Mouse (Mus musculus) spleen, postnatal 4 days (tissue): ENCODE results near the gene Gm38655.
"Not testable (repeated sequence)": the region's sequence is repeated elsewhere in the genome, so short reads cannot be mapped to it uniquely, and the experiment has no call there.

Experiments used
- DNase-seq, 2 experiments: peaks; one replicate each; pipeline ENCODE4 v3.0.0; 2022; ENCODE audit warnings: low spot score in 2 of 2

Gene Gm38655

DNA sequence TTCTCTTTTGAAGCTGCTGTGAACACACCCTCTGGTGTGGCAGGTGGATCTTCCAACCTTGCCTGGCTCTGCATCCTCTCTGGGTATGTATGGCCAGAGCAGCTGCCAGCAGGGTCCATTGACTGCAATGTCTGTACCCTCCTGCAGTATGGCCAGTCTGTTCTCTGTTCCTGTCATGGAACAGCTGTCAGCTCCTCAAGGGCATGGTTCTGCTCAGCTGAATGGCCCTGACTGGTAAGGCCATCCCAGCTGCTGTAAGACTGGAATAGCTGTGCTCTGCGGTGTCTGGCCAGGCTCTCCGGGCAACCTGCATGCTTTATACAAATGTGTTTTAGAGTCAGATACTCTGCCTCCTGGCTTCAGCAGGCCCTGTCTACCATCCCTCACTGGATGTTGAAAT lies 5.6 kb downstream of the Gm38655 start:
- DNase-seq, result no peak

DNA sequence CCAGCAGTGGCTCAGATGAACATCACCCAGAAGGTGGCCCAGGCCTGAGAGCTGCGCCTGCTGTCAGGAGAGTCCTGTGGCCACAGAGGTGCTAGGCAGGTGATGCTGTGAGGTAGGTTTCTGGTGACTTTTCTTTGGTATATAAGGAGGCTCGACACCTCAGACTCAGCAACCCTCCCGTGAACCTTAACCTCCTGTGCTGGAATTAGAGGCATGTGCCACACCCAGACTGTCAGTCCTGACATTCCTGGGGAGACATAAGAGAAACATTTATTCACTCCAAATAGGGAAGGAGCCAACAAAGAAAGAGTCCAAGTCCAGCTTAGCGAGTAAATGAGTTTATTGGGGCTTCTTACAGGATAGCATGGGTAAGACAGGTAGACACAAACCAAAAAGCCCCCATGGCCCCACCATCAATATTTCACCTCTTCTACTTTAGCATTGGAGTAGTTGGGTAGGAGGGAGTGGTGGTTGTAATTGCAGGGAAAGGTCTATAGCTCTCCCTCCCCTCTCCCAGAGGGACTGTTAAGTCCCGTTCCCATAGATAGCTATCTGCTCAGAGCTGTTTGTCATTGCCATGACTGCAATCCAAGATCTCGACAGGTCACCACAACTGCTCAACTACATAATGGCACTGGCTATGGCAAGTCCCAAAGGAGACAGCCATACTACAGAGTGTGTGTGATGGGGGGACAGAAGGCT lies 9.2 kb downstream of the Gm38655 start:
- DNase-seq, result no peak

DNA sequence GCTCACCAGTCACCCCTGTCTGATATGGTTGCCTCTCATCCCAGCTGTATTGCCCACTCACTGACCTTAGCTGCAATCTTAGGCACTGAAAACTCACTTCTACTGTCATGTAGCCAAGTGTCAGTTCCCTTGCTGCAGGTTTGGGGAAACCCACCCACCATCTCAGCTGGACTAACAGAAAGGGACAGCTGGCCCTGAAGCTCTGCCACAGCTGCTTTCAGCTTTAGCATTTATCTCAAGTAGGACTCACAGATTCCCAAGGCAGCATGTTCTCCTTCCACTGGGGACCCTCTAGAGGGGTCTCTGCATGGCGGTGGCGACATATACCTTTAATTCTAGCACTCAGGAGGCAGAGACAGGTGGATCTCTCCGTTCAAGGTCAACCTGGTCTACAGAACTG lies 10.5 kb downstream of the Gm38655 start:
- DNase-seq, result no peak

DNA sequence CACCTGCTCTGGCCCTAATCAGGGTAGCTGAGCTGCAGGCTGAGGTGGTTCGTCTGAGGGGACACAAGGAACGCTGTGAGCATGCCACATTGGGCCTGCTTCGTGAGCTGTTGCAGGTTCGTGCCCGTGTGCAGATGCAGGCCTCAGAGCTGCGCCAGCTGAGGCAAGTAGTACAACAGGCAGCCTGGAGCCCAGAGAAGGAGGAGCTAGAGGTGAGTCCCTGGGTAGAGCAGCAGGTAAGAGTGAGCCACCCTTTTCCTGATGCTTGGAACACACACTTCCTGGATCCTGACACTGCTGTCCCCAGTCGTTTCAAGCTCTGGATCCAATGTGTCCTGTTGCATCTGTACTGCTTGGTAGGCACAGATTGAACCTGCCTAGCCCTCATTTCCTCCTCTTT lies 11.9 kb downstream of the Gm38655 start:
- no peak for DNase-seq

DNA sequence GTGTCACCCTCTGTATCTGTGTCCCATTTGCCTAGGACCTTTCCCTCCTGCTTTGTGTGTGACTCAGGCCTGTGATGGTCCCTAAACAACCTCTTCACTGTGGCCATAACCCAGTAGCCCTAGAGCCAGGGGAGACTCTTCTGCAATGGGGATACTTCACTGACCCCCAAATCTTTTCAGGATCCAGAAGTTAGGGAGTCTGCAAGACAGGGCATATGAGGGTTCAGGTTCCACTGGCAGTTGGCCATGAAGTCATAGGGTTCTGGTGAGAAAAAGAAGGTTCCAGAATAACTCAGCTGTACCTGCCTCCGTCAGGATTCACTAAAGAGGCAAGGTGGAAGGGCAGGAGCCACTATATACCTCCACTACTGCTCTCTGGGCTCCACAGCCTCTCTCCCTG lies 13.1 kb downstream of the Gm38655 start, which contains the start of gene Ccdc154:
Gene Ccdc154, plus strand, starts transcription at position 301 of the 400 bp plus-strand sequence.
- DNase-seq, result no peak

DNA sequence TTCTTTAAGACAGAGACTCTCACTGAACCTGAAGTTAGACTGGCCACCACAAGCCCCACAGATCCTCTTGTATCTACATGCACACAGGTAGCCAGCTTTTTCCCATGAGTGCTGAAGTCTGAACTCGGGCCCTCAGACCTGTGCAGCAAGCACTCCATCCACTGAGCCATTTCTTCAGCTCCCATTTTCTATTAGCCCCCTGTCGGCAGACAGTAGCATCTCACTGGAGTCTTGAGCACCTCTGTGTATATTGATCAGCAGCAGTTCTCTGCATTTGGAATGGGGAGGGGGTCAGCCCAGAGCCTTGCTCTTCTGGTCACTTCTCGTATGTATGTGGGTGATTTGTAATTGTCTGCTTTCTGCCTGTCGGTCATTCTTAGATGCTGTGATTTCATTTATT lies 35.3 kb downstream of the Gm38655 start:
- DNase-seq, result no peak

DNA sequence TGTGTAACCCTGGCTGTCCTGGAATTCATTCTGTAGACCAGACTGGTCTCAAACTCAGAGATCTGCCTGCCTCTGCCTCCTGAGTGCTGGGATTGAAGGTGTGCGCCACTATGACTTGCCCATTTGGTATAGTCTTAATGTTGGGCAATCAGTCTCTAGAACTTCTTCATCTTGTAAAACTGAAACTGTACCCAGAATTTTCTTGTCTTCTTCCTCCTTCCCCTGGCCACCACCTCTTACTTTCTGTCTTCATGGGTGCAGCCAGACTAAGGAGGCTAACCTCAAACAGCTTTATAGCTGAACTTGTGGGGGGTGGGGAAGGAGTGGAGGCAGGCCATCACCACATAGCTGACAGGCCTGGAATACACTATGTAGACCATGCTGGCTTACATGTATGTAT lies 36.5 kb downstream of the Gm38655 start:
- no peak for DNase-seq

DNA sequence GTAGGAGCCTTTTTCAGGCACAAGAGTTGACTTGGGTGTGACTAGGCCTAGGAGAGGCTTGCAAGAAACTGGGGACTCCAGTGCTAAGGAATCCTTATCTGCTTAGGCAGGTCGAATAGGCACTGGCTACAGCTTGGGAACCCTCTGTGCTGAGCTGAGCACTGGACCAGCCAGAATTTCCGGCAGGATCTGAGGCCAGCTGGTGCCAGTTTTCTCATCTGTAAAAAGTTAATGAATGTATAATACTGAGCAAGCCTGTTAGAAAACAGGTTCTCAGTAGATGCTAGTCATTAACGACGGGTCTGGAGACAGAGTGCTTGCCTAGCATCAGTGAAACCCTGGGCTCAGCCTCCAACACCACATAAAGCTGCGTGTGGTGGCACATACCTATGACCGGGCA lies 39.6 kb downstream of the Gm38655 start:
- no peak for DNase-seq

DNA sequence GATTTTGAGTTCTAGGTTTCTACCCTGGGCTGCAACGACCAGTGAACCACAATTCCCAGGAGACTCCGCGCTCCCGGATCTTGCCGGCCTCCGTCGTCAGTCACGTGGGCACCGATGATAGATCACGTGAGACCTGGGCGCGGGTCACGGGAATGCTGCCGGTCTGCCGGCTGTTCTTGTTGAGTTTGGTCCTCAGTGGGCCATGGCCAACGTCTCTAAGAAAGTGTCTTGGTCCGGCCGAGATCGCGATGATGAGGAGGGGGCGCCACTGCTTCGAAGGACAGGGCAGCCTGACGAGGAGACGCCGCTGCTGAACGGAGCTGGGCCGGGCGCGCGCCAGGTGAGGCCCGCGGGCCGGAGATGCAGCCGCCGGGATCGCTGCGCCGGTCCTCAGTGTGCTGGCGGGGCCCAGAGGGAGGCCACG lies 42.0 kb downstream of the Gm38655 start, which contains the start of gene Clcn7:
Gene Clcn7, plus strand, starts transcription at position 117 of the 424 bp plus-strand sequence.
- peak; percentile 90 to 95 for DNase-seq

DNA sequence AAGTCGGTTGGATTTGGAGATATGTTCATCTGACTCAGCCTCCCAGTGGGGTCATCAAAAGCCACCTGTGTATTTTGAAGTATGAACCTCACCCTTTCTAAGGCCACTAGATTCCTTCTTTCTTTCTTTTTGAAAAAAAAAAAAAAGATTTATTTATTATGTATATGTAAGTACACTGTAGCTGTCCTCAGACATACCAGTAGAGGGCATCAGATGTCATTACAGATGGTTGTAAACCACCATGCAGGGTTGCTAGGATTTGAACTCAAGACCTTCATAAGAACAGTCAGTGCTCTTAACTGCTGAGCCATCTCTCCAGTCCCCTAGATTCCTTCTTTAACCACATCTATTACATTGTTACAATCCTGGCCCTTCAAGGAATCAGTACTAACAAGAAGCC lies 45.2 kb downstream of the Gm38655 start:
- DNase-seq, result no peak

DNA sequence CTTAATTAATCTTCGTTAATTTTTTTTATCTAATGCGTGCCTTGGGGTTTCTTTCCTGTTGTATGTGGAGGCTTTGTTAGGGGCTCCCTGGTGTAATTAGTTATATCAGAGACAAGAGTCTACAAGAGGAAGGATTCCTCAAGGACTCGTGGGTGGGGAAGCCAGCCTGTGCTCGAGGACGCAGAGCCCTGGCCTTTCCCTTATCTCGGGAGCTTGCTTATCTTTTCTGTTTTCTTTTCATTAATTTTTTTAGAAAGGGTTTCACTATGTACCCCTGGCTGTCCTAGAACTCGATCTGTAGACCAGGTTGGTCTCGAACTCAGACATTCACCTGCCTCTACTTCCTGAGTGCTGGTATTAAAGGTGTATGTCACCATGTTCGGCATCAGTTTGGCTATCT lies 47.6 kb downstream of the Gm38655 start:
- no peak for DNase-seq

DNA sequence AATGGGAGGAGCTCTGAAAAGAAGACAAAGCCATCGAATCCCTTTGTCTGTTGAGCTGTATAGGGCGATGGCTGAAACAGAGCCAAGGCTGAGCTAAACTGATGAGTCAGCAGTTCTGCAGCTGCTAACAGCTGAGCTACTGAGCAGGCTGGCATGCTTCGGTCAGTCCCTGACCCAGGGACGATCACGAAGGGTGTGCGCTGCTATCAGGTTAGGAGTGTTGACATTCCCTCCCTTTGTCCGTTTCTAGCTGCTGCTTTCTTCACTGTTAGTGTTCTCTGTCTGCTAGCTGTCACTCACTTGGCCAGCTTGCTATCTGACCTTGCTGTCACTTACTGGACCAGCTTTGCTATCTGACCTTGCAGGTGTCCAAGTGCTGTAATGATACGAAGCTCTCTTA lies 48.2 kb downstream of the Gm38655 start:
- DNase-seq, result peak; percentile 57 to 64

DNA sequence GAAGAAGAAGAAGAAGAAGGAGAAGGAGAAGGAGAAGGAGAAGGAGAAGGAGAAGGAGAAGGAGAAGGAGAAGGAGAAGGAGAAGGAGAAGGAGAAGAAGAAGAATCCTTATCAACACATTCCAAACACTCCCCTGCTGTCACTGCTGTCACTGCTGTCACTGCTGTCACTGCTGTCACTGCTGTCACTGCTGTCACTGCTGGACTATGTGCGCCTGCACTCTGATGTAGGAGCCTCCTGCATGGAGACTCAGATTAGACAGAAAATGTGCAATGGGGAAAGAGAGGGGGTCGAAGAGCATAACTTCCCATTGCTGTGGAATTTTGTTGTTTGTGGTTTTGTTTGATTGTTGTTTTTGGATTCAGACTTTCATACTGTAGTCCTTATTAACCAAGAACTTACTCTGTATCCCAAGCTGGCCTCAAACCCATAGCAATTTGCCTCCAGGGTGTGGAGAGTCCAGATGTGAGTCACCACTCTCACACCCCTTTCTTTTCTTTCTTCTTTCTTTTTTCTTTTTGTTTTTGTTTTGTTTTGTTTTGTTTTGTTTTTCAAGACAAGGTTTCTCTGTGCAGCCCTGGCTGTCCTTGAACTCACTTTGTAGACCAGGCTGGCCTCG lies 49.7 kb downstream of the Gm38655 start:
- not testable (repeated sequence) for DNase-seq

DNA sequence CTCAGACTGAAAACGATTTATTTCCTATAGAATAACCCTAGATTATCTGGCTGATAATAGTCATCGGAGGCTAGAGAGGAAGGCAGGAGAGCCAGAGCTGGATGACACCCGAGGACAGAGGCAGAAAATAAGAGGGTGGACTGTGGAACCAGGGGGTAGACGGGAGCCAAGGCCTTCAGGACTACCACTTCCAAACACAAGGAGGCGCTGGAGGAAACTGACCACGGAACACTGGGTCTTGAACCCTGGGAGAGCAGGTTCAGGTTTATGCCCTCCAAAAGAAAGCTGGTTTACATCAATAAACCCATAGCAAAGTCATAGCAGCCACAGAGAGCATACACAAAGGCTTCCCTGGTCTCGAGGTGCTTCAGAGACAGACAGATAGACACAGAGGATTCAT lies 51.3 kb downstream of the Gm38655 start:
- peak; percentile 46 to 80 for DNase-seq
